Mouse (Mus musculus): ENCODE measurements around the gene Cd300lf. TPM values are rescaled to one million over a fixed set of nuclear protein-coding genes. Genes with fewer than 3 reads are reported as not detected.
A peak's percentile ranks its signal among the peaks of the same experiment; 100 is the strongest.

The Cd300lf gene
- total RNA-seq (2021) = under 1 TPM; 0.55 to 0.90 TPM
- polyA plus RNA-seq (2012; rRNA removed) = 1.00 and 1.3 TPM in 2 replicates
- long read RNA-seq = 0 reads

DNA sequence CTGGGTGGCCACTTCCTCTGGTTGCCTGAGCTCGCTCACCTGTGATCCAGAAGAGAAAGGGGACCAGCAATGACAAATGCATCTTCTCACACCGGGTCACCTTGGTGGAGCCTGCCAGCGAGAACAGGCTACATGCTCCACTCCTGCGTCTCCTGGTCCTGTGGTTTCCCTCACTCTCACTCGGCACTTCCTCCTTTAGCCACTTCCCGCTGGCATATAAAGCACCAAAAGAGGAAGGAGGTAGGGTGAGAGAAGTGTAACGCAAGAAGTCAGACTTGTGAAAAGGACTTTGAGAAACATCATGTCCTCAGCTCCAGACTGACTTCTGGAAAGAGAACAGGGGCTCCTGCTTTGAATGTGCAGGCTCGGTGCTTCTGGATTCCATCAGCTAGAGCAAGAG is at the start of gene Cd300lf:
Gene Cd300lf, minus strand, starts transcription at position 193 of the 400 bp plus-strand sequence.
- DNase-seq = no peak

DNA sequence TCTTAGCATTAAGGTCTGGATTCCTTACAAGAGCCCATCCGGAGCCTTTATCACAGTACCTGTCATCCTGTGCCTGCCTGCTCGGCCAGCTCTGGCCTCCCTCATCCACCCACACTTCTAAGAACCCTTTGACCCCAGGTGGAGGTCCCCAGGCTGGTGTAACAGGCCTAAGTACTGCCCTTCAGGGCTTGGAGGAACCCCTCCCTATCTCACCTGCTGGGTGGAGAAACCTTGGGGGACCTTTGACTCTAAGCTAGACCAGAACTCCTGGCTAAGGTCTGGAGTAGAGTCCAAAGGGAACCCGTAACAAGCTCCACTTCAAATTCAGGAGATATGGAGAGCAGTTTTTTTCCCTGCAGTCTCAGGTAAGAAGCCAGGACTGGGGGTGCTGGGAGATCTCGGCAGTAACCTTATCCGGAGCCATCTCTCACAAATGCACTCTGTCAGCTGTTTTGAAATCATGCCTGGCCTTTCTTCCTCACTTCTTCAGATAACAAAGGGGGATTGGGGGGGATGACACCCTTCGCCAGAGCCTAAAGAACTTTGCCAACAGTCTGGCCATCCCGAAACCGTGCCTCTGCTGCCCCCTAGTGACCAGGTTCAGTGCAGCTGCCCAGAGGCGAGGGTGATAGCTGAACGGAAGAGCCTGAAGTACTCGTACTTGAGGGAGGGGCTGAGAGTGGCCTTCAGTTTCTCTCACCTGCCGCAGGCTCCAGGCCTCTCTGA is 48.3 kb upstream of the Cd300lf start:
- peak; percentile 83 for DNase-seq

DNA sequence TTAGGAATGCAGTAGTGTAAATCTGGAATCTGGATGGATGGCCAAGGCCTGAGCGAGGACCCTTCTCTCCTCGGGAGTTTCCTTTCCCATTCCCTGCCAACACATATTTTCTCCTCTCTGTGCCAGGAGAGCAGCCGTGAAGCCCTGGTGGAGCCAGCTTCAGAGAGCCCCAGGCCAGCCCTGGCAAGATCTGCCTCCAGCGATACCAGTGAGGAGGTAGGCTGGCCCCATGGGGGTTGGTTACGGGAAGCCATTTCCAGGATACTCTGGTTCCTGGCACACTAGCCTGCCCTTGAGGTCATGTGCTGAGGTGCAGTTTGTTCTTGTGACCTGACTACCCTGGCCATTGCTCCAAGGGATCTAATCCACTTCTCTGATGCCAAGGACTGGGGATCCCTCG is 46.1 kb upstream of the Cd300lf start:
- DNase-seq = peak; percentile 62

DNA sequence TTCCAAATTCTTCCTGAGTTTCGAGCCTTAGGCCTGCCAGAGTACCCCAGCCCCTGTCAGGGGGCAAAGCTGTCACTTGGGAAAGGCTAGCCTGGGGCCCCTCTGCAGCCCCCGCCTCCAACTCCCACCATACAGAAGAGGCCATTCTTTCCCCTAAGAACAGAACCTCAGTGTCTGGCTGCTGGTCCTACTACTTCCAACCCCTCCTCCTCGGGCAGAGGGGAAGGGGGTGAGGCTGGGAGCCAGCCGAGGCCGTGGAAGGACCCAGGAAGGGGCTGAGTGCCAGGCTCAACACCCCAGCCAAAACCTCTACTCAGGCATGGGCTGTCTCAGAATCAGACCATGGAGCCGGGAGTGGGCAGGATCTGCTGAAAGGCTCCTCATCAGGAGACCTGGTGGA is 45.4 kb upstream of the Cd300lf start:
- no peak for DNase-seq

DNA sequence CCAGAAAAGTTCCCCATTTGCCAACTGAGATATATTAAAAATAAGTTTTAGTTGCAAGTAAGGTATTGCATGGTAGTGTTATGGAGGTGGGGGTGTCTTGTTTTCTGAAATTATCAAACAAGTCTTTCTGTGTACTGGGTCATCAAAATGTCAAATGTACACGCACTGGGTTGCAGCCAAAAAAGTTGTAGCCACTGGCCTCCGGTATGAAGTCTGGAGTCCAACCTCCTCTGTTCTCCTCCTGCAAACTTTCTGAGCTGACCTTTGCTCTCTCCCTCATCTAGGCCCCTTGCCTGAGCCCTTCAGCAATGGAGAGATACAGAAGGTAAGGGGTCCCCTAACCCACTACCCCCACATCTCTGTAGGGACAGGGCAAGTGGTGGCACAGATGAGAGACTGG is 45.0 kb upstream of the Cd300lf start:
- no peak for DNase-seq

DNA sequence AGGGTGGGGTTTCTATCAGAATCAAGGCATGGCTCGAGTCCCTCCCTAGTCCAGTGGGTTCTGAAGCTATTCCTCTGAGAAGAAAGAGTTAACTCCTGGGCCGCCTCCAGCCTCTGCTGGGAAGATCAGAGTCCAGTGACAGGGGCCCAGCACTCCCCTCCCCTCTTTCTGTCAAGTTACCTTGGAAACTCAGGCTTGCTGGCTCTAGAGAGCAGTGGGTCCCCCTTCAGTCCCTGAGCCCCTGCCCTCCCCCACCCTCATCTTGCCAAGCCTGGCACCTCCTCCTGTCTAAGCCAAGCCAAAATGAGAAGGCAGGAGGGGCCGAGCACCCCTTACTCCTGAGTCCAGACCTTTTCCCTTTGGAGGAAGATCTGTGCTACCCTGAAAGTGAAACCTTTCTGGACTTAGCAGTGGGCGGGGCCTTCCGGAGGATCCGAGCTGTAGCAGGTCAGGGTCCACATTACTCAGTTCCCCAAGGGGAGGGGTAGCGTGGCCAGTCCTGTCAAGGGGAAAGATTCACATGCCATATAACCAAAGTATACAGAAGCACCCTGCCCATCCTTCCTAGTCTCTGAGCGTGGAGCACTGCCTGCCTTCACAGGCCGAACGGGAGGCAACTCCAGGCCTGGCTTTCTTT is 43.9 kb upstream of the Cd300lf start:
- peak; percentile 72 for DNase-seq

DNA sequence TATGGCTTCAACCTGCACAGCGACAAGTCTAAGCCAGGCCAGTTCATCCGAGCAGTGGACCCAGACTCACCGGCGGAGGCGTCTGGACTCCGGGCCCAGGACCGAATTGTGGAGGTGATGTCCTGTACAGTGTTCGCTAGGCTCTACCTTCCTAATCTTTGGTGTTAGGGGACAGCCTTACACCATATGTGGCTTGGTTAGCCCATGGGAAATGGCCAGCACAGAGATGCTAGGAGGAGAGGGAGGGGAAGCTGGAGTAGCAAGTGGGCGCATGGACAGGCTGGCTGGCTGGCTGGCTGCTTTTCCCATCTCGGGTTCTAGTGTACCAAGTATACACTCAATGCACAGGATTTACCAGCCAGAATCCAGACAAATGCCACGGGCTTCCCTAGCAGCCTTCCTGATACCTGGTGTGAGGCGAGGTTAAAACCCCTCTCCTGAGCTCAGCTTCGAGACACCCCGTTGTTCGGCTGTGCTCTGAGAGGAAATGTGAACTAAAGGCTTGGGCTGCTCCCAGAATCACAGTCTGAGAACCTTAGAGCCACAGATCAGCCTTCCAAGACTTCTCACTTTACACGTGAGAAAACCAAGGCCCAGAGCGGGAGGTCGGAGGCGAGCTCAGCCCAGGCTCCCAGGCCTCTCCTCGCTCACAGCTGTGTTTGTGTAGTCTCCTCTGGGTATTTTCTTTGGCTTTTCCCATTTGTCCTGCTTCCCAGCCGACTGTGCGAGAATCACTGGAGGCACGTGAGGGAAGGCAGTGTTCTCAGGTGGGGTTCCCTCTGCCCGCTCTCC is 42.8 kb upstream of the Cd300lf start:
- no peak for DNase-seq

DNA sequence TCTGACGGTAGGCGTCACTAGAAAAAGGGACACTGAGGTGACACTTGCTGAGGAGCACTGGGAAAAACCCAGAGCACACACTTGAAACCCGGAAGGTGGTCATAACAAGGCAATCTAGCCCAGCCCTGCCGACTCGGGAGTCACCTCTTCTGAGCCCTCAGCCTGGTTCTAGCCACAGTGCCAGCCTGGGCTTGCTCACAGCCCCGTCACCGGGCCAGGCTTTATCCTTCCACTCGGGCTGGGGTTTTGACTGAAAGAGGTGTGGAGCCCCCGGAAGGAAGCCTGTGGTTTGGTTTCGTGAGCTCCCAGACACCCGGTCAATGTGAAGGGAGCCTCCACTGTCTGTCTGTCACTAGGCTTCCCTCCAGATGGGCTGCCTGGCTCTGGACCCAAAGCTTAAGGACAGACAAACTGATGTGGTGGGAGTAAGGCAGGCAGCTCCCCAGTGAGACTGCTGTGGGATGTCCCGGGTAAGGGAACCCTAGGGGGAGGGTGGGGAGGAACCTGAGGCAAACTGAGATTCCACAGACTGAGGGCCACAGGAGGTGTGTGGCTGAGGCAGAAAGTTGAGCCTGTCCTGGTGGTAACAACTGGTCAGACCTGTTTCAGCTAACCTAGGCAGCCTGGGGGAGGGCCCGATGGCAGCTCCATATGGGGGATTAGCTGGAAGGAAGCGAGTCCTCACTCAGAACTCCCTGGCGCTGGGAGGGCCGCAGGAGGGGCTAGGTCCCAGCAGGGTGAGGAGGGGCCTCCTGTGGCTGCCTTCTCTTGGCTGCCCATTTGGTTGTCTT is 40.0 kb upstream of the Cd300lf start:
- no peak for DNase-seq

DNA sequence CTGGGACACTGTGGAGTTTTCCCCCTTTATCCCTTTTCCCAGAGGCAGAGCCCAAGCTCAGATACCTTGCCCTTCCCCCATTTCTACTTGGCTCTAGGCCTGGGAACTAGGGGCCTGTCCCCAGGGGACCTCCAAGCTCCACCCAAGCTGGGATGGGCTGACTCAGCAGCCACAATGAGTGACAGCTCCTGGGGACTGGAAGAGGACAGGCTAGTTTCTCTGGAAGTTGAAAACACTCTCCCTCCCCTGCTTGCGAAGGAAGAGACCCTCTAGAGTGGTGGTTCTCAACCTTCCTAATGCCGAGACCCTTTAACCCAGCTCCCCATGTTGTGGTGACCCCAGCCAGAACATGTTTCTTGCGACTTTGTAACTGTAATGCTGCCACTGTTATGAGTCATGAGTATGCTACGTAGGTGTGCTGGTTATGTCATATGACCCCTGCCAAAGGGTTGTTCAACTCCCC is 39.1 kb upstream of the Cd300lf start:
- DNase-seq = peak; percentile 58

DNA sequence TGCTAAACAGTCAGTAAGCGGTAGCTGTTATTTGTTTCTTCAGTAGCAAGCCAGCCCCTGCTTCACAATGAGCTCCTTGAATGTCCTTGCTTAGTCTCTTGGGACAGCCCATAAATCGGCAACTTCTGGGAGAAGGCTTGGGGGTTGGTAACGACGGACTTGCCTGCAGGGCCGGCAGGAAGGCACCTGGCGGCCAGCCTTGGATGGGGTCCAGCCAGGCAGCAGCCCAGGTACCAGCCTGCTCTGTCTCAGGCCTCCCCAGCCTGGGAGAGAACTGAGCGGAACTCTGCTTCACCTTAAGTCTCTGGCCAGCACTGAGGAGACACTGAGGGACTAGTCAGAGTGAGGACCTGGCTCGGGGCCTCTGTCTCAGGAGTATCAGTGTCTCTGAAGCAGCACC is 37.3 kb upstream of the Cd300lf start:
- DNase-seq = no peak

DNA sequence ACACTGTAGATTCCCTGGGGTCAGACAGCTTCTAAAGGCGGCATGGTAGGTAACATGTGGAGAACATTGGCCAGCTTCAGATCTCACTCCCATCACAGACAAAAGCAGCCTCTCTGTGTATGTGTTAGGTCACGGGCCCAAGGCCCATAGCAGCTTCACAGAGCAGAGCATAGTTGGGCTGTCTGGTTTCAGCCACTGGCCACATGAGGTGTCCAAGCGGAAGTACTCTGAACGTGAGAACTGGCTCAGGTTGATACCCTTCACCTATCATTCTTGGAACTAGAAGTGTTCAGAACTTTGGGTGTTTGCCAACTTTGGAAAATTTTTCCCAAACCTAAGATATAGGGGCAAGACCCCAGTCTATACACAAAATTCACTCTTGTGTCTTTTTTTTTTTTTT is 35.6 kb upstream of the Cd300lf start:
- no peak for DNase-seq

DNA sequence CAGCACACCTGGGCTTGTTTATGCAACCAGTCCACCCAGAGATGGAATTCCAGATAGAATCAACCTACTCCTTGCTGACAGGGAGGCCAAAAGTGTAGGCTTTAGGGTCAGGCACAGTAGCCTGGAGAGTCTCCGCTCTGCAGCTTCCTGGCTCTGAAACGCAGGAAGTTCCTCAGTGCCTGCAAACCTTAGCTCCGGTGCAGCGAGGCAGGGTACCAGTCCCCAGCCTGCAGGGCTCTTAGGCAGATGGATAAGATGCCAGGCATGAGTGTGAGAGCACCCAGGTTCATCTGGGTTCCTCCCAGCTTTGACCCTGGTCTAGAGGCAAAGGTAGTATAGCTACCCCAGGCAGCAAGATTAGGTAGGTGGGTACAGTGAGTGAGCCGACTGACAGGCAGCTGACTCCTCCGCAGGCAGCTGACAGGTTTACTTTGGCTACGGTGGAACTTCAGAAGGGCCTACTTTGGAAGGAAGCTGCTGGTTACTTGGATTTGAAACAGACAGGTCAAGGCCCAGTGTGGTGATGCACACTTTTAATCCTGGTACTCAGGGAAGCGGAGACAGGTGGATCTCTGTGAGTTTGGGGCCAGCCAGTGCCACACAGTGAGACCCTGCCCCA is 33.9 kb upstream of the Cd300lf start:
- DNase-seq = no peak

DNA sequence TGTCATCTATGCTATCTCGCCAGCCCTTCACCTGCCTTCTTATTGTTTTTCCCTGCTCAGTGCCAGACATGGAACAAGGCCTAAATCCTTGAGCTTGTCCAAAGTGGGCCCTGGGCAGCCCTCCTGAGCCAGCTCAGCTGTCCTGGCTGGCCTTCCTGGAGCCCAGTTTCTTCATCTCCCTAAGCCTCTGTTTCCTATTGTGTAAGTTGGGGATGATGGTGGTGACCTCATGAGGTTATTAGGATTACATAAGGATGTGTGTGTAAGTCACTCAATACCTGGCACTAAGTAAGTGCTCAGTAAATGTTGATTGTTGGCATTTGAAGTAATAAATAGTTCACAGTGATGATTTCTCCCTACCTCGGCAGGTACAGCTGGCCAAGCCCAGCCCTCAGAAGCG is 33.0 kb upstream of the Cd300lf start:
- DNase-seq = no peak

DNA sequence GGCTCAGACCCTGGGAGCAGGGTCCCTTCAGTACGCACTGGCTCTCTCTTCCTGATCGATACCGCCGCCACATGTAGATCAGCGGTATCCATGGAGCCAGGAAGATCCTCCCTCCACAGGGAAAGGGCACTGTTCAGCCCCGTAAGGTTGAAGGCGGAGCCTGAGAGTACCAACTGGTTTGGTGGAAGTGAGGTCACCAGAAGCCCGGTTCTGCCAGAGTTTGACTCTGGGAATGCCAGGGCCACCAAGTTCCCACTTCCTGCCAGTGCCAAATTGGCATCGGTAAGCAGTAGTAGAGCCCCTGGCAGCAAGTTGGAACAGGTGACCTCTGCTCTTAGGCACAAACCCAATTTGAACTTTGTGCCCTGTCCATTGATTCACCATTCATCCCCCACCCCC is 31.2 kb upstream of the Cd300lf start:
- peak; percentile 85 for DNase-seq

DNA sequence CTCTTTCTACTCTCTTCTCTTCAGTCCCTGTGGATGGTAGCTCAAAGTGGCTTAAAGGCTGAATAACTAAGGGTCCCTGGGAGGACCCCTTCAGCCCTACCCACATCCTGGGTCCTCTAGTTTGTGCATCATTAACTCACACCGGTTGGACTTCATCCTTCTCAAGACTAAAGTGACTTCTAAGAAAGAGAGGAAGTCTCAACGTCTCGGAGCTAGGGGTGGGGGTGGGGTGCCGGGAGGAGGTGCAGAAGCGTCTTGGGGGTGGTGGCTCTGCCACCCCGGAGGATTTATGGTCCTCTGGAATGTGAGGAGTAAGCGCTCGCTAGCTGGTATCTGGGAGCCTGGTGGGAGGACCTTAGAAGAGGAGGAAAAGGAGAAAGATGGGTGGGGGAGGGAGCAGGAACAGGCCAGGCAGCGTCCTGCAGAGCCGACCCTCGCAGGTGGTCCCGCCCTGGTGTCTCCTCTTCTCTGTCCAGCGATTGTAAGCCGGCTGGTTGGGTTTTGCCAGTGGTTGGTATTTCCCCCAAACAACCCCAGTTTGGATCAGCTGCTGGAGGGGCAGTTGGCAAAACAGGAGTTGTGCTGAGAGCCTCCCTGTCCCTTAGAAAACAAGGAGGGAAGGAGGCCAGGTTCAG is 30.7 kb upstream of the Cd300lf start:
- DNase-seq = no peak

DNA sequence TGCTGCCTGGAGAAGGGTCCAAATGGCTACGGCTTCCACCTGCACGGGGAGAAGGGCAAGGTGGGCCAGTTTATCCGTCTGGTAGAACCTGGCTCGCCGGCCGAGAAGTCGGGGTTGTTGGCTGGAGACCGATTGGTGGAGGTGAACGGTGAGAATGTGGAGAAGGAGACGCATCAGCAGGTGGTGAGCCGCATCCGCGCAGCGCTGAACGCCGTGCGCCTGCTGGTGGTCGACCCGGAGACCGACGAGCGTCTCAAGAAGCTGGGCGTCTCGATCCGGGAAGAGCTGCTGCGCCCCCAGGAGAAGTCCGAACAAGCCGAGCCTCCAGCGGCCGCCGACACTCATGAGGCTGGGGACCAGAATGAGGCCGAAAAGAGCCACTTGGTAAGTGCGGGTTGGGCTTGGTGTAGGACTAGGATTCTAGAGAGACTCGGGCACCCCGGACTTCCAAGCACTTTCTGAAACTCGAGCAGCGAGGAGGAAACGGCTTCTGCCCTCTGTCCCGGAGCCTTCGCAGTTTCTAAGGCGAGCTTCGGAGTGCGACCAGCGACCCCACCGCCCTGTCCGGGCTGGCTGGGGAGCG is 29.9 kb upstream of the Cd300lf start:
- peak; percentile 61 for DNase-seq

DNA sequence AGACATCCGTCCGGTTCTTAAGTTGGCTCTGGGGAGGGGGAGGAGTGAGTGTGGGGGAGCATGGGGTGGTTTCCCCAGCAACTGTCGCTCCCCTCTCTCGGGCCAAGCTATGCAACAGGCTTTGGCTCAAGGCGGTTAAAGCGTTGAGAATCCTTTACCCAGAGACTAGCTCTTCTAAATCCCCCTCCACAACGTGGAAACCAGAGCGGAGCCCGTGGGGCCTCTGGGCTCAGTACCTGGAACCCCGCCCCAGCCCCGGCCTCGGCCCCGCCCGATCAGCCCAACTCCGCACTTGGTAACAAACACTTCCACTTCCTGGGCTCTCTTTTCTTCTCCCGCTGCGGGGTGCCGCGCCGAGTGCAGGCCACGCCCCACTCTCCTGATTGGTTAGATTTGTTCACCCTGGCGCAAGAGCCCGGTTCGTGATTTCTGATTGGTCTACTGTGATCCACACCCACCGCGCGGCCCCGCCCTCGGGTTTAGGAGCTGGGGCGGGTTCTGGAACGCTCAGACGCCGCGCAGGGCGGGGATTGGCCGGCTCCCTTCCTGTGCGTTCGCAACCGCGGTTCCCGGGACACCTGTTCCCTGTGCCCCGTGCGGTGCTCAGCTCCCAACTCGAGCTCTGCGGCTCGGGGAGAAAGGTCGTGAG is 29.2 kb upstream of the Cd300lf start, which contains the start of gene Slc9a3r1:
Gene Slc9a3r1, plus strand, starts transcription at position 510 of the 649 bp plus-strand sequence.
- peak; percentile 99 for DNase-seq

DNA sequence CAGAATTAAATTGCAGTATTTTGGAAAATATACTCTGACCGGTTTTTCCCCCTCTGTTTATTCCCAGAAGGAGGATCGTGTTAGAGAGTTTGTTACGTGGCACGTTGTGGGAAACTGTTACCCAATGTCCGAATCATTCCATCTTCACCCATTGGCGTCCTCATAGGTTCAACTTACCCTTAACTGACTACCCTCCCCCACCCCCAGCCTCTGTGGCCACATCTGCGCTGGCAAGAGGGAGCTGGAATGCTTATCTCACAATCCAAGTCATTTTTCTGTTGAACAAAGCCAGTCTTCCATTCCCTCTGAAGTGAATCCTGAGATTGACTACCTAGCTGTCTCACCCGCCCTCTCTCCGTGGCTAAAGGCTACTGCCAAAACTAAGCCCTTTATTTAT is 28.4 kb upstream of the Cd300lf start:
- no peak for DNase-seq

DNA sequence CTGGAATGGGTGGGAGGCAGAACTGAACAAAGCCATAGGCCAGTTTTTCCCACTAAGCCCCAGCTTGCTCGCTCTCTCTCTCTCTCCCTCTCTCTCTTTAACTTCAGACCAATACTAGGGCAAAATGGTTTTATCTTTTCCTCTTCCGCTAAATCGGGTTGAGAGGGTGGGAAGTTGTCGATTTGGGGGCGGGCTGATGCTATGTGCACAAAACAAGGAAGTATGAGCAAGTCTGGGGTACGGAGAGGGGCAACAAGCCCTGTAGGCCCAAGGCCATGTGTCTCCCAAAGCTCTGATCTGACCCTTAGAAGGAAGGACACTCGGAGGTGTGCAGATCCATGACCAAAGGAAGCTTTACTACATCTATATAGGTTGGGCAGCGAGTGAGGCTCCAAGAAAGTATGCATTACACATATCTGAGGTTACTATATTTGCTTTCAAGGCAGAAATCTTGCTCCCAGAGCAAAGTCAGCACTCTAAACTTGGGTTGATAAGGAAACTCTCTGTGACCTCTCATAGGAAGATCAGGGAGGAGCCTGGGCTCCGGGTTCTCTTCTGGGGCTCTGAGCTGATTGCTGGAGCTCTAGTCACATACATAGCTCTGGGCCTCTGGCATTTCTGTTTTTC is 27.9 kb upstream of the Cd300lf start:
- DNase-seq = no peak

Measured in adrenal gland, adult 2 months (tissue).